Mouse (Mus musculus) intestine, postnatal 0 days (tissue): ENCODE results near the gene Mef2c. TPM values are rescaled to one million over a fixed set of nuclear protein-coding genes. Genes with fewer than 3 reads are reported as not detected.

Experiments
- ATAC-seq: fragments of 200-750 bp; cut with Nextera tagmentation; 2 replicates; pipeline ENCODE4 v1.8.0; 2017; ENCODE audit warnings: mild to moderate bottlenecking, moderate TSS enrichment, moderate library complexity
- H3K27ac ChIP-seq: fragments of 300-500 bp; sonication (generic); 2 replicates; pipeline ENCODE4 v1.5.1; 2014; ENCODE audit warnings: mild to moderate bottlenecking, low read depth, low read length, moderate library complexity
- H3K27me3 ChIP-seq: fragments of 300-500 bp; sonication (generic); replicated peaks from 2 replicates; pipeline ENCODE4 v1.6.1; 2014; ENCODE audit warnings: low read length, mixed read lengths; ENCODE audit not compliant: control insufficient read depth, insufficient read depth
- H3K36me3 ChIP-seq: fragments of 300-500 bp; sonication (generic); 2 replicates; pipeline ENCODE4 v1.6.1; 2014; ENCODE audit warnings: mild to moderate bottlenecking, moderate library complexity; ENCODE audit not compliant: control insufficient read depth, insufficient read depth
- H3K4me1 ChIP-seq: fragments of 300-500 bp; sonication (generic); replicated peaks from 2 replicates; pipeline ENCODE4 v1.6.1; 2014; ENCODE audit warnings: antibody characterized with exemption, low read length, mixed read lengths; ENCODE audit not compliant: control insufficient read depth, insufficient read depth
- H3K4me2 ChIP-seq: fragments of 300-500 bp; sonication (generic); replicated peaks from 2 replicates; pipeline ENCODE4 v1.6.1; 2014; ENCODE audit warnings: low read depth, mild to moderate bottlenecking, moderate library complexity
- H3K4me3 ChIP-seq: fragments of 300-500 bp; sonication (generic); 2 replicates; pipeline ENCODE4 v1.5.1; 2014; ENCODE audit warnings: low read depth, low read length
- H3K9ac ChIP-seq: fragments of 300-500 bp; sonication (generic); 2 replicates; pipeline ENCODE4 v1.6.1; 2014; ENCODE audit warnings: mild to moderate bottlenecking, low read depth, low read length
- H3K9me3 ChIP-seq: fragments of 300-500 bp; sonication (generic); 2 replicates; pipeline ENCODE4 v1.6.1; 2016; ENCODE audit warnings: mixed run types; ENCODE audit not compliant: control insufficient read depth
- CTCF ChIP-seq: sonication (generic); IDR thresholded peaks from 2 replicates; pipeline ENCODE4 v1.5.1; 2016; ENCODE audit warnings: low read depth, mild to moderate bottlenecking, control low read depth, antibody characterized with exemption, moderate library complexity
- WGBS: fragments of 180-500 bp; shearing (Covaris S2); extraction: QIAGEN DNeasy Blood & Tissue Kit; methylation state at CpG from one replicate; pipeline ENCODE4 v1.1.7; 2014; 5-methylcytosine and 5-hydroxymethylcytosine counted together
- polyA plus RNA-seq: library from polyadenylated mRNA; unstranded; fragments of >200 nt; fragmentation: Nextera tagmentation; extraction: Ambion mirVana; gene quantifications from 2 replicates; pipeline ENCODE4 v1.2.1, GENCODE M21; 2015

Gene Mef2c
- polyA plus RNA-seq, 1 experiment from 2014 or later: 19.2 TPM

DNA sequence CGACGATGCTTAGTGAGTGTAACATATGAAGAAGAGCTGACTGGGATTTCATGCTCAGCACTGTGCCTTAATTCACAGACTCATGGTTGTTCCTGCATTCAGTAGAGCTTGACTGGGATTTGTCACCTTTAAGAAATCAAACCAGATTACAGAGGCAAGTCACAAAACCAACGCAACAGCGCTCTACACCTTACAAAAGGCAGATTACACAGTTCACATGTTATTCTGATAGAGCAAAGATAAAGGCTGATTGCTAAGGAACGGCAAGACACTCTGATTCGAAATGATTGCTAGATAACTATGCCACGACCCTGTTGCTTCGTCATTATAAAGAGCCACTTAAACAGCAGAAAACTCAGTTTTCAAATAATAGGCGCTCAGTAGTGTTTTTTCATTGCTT is 24.1 kb downstream of the Mef2c start:
- Histone ChIP-seq H3K36me3 (no peaks in the 10 kb centered on the region), H3K9ac (no peak overlapping the region), H3K27me3 (peaks cover 3% of the 10 kb centered on the region), H3K27ac (no peak overlapping the region), H3K4me3 (no peak overlapping the region), H3K4me1 (no peaks in the 10 kb centered on the region), H3K4me2 (peak overlapping the region; percentile 35; the same call in 1 of the 2 replicates), H3K9me3 (no peaks in the 10 kb centered on the region)
- no peak for ATAC-seq
- 66% methylated on average over 9 of the region's 9 CpGs for WGBS
- TF ChIP-seq CTCF: no peak

- no peaks in the 10 kb centered on the region for H3K9me3 ChIP-seq
- no peaks in the 10 kb centered on the region; the same call in none of the 2 replicates for H3K27me3 ChIP-seq
- TF ChIP-seq CTCF: no peak
- no peak for ATAC-seq
- no peak overlapping the region for H3K4me3 ChIP-seq
- H3K4me1 ChIP-seq: no peaks in the 10 kb centered on the region
- WGBS: 54% methylated on average over 8 of the region's 8 CpGs
- H3K36me3 ChIP-seq: no peaks in the 10 kb centered on the region
- no peak overlapping the region for H3K9ac ChIP-seq
- no peak overlapping the region for H3K27ac ChIP-seq
- H3K4me2 ChIP-seq: no peak overlapping the region; the same call in 1 of the 2 replicates
These were observed 26.0 kb downstream of the Mef2c start for GRCm38 (mm10) chr13:83529729-83530314.

GRCm38 (mm10) chr13:83530889-83531288 is 27.1 kb downstream of the Mef2c start:
- no peaks in the 10 kb centered on the region for H3K9me3 ChIP-seq
- H3K4me3 ChIP-seq: no peak overlapping the region
- H3K27ac ChIP-seq: no peak overlapping the region
- no peak overlapping the region for H3K9ac ChIP-seq
- H3K27me3 ChIP-seq: no peaks in the 10 kb centered on the region; the same call in 1 of the 2 replicates
- no peaks in the 10 kb centered on the region for H3K4me1 ChIP-seq
- 83% methylated on average over 4 of the region's 4 CpGs for WGBS
- ATAC-seq: no peak
- H3K4me2 ChIP-seq: no peak overlapping the region
- no peaks in the 10 kb centered on the region for H3K36me3 ChIP-seq
- no peak for TF ChIP-seq CTCF

DNA sequence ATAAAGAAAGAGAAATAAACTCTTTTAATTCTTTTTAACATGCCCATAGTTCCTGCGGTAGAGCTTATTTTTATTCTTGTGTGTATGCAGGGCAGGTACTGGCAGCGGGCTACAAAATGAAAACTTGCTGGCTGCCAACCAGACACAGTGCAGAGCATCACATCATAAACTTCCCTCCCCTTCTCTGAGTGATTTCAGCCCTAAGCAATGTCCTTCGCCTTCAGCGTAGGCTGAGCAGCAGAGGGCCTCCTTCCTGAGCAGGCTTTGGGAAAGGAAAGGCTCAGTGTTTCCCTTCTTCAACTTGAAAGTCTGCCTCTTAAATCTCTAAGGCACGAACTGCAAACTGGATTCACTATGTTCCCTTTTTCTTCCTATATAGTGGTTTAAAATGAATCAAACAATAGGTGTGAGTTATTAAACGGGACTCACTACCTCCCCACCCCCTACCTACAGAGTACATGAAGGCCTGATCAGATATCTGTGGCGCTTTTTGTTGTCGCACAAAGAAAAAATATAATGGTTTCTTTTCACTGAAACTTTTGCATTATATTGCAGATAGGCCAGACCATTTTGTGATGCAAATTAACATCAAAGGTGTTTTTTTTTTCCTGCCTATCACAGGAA is 28.2 kb downstream of the Mef2c start:
- Histone ChIP-seq H3K36me3 (no peaks in the 10 kb centered on the region), H3K9ac (no peak overlapping the region), H3K4me1 (no peaks in the 10 kb centered on the region), H3K27ac (no peak overlapping the region), H3K4me2 (0 out of 2 replicates have a peak overlapping the region, but pooled peaks have one; percentile 21), H3K4me3 (no peak overlapping the region), H3K27me3 (no peaks in the 10 kb centered on the region), H3K9me3 (no peaks in the 10 kb centered on the region)
- 49% methylated on average over 8 of the region's 8 CpGs for WGBS
- ATAC-seq: no peak
- TF ChIP-seq CTCF: peak; percentile 55

DNA sequence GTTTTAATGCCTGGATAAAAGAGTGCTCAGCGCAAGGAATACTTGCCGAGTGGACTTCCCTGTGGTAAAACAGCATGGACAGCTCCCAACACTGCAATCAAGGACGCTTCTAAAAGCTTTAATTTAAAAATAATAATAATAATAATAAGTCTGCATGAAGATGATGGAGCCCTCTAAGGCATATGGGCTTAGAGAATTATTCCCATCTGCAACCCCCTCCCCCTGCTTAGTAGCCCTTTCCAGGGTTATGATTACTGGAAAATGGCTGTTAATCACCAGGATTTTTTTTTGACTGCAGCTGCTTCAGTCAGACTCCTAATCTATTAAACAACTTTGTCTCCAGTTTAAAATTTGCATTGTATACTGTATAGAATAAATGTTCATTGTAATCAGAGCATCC is 32.5 kb downstream of the Mef2c start:
- WGBS: 63% methylated on average over 3 of the region's 3 CpGs
- TF ChIP-seq CTCF: no peak

GRCm38 (mm10) chr13:83537163-83537562 is 33.3 kb downstream of the Mef2c start:
- Histone ChIP-seq H3K36me3 (no peaks in the 10 kb centered on the region), H3K9ac (no peak overlapping the region), H3K4me2 (no peak overlapping the region), H3K9me3 (no peaks in the 10 kb centered on the region), H3K4me3 (no peak overlapping the region), H3K27me3 (no peaks in the 10 kb centered on the region), H3K27ac (no peak overlapping the region), H3K4me1 (no peaks in the 10 kb centered on the region)
- ATAC-seq: no peak
- TF ChIP-seq CTCF: no peak
- 68% methylated on average over 5 of the region's 5 CpGs for WGBS

More for the DNA sequence above, 32.5 kb downstream of the Mef2c start:
- no peak for ATAC-seq
- Histone ChIP-seq H3K27ac (no peak overlapping the region), H3K4me2 (no peak overlapping the region), H3K4me3 (no peak overlapping the region), H3K36me3 (no peaks in the 10 kb centered on the region), H3K27me3 (no peaks in the 10 kb centered on the region), H3K4me1 (no peaks in the 10 kb centered on the region), H3K9me3 (no peaks in the 10 kb centered on the region), H3K9ac (no peak overlapping the region)
